Mouse (Mus musculus) stomach, embryonic 15.5 days (tissue): Measurements from ENCODE around the gene Abcc8. TPM values are rescaled to one million over a fixed set of nuclear protein-coding genes. Genes with fewer than 3 reads are reported as not detected.

Experiments used
- ATAC-seq: fragments of 200-750 bp; cut with Nextera tagmentation; 2 replicates; pipeline ENCODE4 v1.8.0; 2017; ENCODE audit warnings: low read depth, moderate number of reproducible peaks, moderate TSS enrichment; ENCODE audit not compliant: insufficient read depth, low FRiP score
- H3K27ac ChIP-seq: fragments of 300-500 bp; sonication (generic); 2 replicates; pipeline ENCODE4 v1.5.1; 2015; ENCODE audit warnings: mild to moderate bottlenecking, inconsistent platforms
- H3K27me3 ChIP-seq: fragments of 300-500 bp; sonication (generic); replicated peaks from 2 replicates; pipeline ENCODE4 v1.6.1; 2015; ENCODE audit warnings: inconsistent platforms
- H3K36me3 ChIP-seq: fragments of 300-500 bp; sonication (generic); 2 replicates; pipeline ENCODE4 v1.6.1; 2015; ENCODE audit warnings: inconsistent platforms
- H3K4me1 ChIP-seq: fragments of 300-500 bp; sonication (generic); 2 replicates; pipeline ENCODE4 v1.6.1; 2015; ENCODE audit warnings: inconsistent platforms
- H3K4me2 ChIP-seq: fragments of 300-500 bp; sonication (generic); 2 replicates; pipeline ENCODE4 v1.6.1; 2015; ENCODE audit warnings: mild to moderate bottlenecking, inconsistent platforms
- H3K4me3 ChIP-seq: fragments of 300-500 bp; sonication (generic); replicated peaks from 2 replicates; pipeline ENCODE4 v1.5.1; 2015; ENCODE audit warnings: inconsistent platforms
- H3K9ac ChIP-seq: fragments of 300-500 bp; sonication (generic); 2 replicates; pipeline ENCODE4 v1.6.1; 2015; ENCODE audit warnings: inconsistent platforms
- H3K9me3 ChIP-seq: fragments of 300-500 bp; sonication (generic); 2 replicates; pipeline ENCODE4 v1.6.1; 2016; ENCODE audit warnings: inconsistent platforms
- WGBS: fragments of 180-500 bp; shearing (Covaris S2); methylation state at CpG from one replicate; pipeline ENCODE4 v1.1.7; 2015; 5-methylcytosine and 5-hydroxymethylcytosine counted together
- polyA plus RNA-seq: library from polyadenylated mRNA; unstranded; fragments of >200 nt; fragmentation: Nextera tagmentation; extraction: Ambion mirVana; gene quantifications from 2 replicates; pipeline ENCODE4 v1.2.1, GENCODE M21; 2015

Gene Abcc8
- polyA plus RNA-seq: 11.1 and 17.8 TPM in 2 replicates

- Histone ChIP-seq H3K27me3 (peaks cover 28% of the 10 kb centered on the region), H3K9me3 (no peaks in the 10 kb centered on the region), H3K9ac (0 out of 2 replicates have a peak within 1 kb of the TSS, but pooled peaks have one; percentile 4), H3K4me2 (peak within 1 kb of the TSS; percentile 94), H3K36me3 (no peaks in the 10 kb centered on the region), H3K4me3 (peak within 1 kb of the TSS; percentile 48), H3K4me1 (peaks cover 4% of the 10 kb centered on the region; the same call in 1 of the 2 replicates), H3K27ac (no peak within 1 kb of the TSS)
- peak; percentile 63 for ATAC-seq
- 2% methylated on average over 62 of the region's 75 CpGs for WGBS
These were observed at the start of gene Abcc8 for GRCm38 (mm10) chr7:46179431-46180275. Gene Abcc8 (minus strand): TSS chr7:46180033.

- no peaks in the 10 kb centered on the region for H3K4me1 ChIP-seq
- H3K4me3 ChIP-seq: no peak overlapping the region
- ATAC-seq: no peak
- 54% methylated on average over 4 of the region's 4 CpGs for WGBS
- no peak overlapping the region for H3K27ac ChIP-seq
- H3K9ac ChIP-seq: no peak overlapping the region
- H3K36me3 ChIP-seq: no peaks in the 10 kb centered on the region
- H3K27me3 ChIP-seq: no peaks in the 10 kb centered on the region
- H3K9me3 ChIP-seq: no peaks in the 10 kb centered on the region
- H3K4me2 ChIP-seq: no peak overlapping the region
These were observed 47.1 kb upstream of the Abcc8 start for GRCm38 (mm10) chr7:46226936-46227335.

- no peak overlapping the region for H3K4me2 ChIP-seq
These were observed 46.4 kb upstream of the Abcc8 start for GRCm38 (mm10) chr7:46226253-46226652.

GRCm38 (mm10) chr7:46220591-46221129 lies 40.8 kb upstream of the Abcc8 start:
- H3K9ac ChIP-seq: no peak overlapping the region
- H3K36me3 ChIP-seq: no peaks in the 10 kb centered on the region
- no peak overlapping the region for H3K4me2 ChIP-seq
- no peaks in the 10 kb centered on the region for H3K9me3 ChIP-seq
- no peak overlapping the region; the same call in 1 of the 2 replicates for H3K27ac ChIP-seq
- WGBS: 44% methylated on average over 8 of the region's 8 CpGs
- H3K4me1 ChIP-seq: no peaks in the 10 kb centered on the region
- peak; percentile 30; the same call in 1 of the 2 replicates for ATAC-seq
- H3K4me3 ChIP-seq: no peak overlapping the region
- H3K27me3 ChIP-seq: no peaks in the 10 kb centered on the region

More at GRCm38 (mm10) chr7:46226253-46226652, 46.4 kb upstream of the Abcc8 start:
- 26% methylated on average over 7 of the region's 7 CpGs for WGBS
- Histone ChIP-seq H3K4me1 (no peaks in the 10 kb centered on the region), H3K4me3 (no peak overlapping the region), H3K27ac (no peak overlapping the region), H3K9me3 (no peaks in the 10 kb centered on the region), H3K27me3 (no peaks in the 10 kb centered on the region), H3K9ac (no peak overlapping the region), H3K36me3 (no peaks in the 10 kb centered on the region)
- no peak for ATAC-seq

GRCm38 (mm10) chr7:46218415-46218814 lies 38.6 kb upstream of the Abcc8 start:
- H3K9me3 ChIP-seq: no peaks in the 10 kb centered on the region
- WGBS: 8% methylated on average over 11 of the region's 11 CpGs
- no peaks in the 10 kb centered on the region for H3K4me1 ChIP-seq
- H3K27me3 ChIP-seq: no peaks in the 10 kb centered on the region
- no peak overlapping the region for H3K9ac ChIP-seq
- no peaks in the 10 kb centered on the region for H3K36me3 ChIP-seq
- H3K4me2 ChIP-seq: no peak overlapping the region
- no peak overlapping the region for H3K27ac ChIP-seq
- no peak overlapping the region for H3K4me3 ChIP-seq
- ATAC-seq: peak; percentile 64

- Histone ChIP-seq H3K27me3 (no peaks in the 10 kb centered on the region), H3K9ac (no peak overlapping the region), H3K4me1 (no peaks in the 10 kb centered on the region), H3K27ac (no peak overlapping the region), H3K9me3 (no peaks in the 10 kb centered on the region), H3K4me2 (no peak overlapping the region), H3K4me3 (no peak overlapping the region), H3K36me3 (no peaks in the 10 kb centered on the region)
- 55% methylated on average over 2 of the region's 2 CpGs for WGBS
- no peak for ATAC-seq
These were observed 36.6 kb upstream of the Abcc8 start for GRCm38 (mm10) chr7:46216481-46216880.

- Histone ChIP-seq H3K4me1 (no peaks in the 10 kb centered on the region), H3K27ac (no peak overlapping the region), H3K4me2 (no peak overlapping the region), H3K9me3 (no peaks in the 10 kb centered on the region), H3K36me3 (no peaks in the 10 kb centered on the region), H3K9ac (no peak overlapping the region), H3K4me3 (no peak overlapping the region), H3K27me3 (no peaks in the 10 kb centered on the region)
- 81% methylated on average over 6 of the region's 6 CpGs for WGBS
- ATAC-seq: no peak
These were observed 30.4 kb upstream of the Abcc8 start for GRCm38 (mm10) chr7:46210276-46210675.

- Histone ChIP-seq H3K36me3 (no peaks in the 10 kb centered on the region), H3K4me3 (no peak overlapping the region), H3K27ac (no peak overlapping the region), H3K27me3 (no peaks in the 10 kb centered on the region), H3K4me1 (no peaks in the 10 kb centered on the region), H3K9ac (no peak overlapping the region), H3K4me2 (no peak overlapping the region), H3K9me3 (no peaks in the 10 kb centered on the region)
- 85% methylated on average over 8 of the region's 8 CpGs for WGBS
- no peak for ATAC-seq
These were observed 28.3 kb upstream of the Abcc8 start for GRCm38 (mm10) chr7:46208131-46208530.

- Histone ChIP-seq H3K4me1 (no peaks in the 10 kb centered on the region), H3K9ac (no peak overlapping the region), H3K36me3 (no peaks in the 10 kb centered on the region), H3K4me2 (no peak overlapping the region), H3K4me3 (no peak overlapping the region), H3K27ac (no peak overlapping the region), H3K9me3 (no peaks in the 10 kb centered on the region), H3K27me3 (no peaks in the 10 kb centered on the region)
- no peak for ATAC-seq
- WGBS: 66% methylated on average over 6 of the region's 6 CpGs
These were observed 24.9 kb upstream of the Abcc8 start for GRCm38 (mm10) chr7:46204775-46205174.

GRCm38 (mm10) chr7:46204046-46204471 lies 24.2 kb upstream of the Abcc8 start:
- WGBS: 33% methylated on average over 11 of the region's 11 CpGs
- Histone ChIP-seq H3K27me3 (no peaks in the 10 kb centered on the region), H3K9me3 (no peaks in the 10 kb centered on the region), H3K4me3 (no peak overlapping the region), H3K27ac (no peak overlapping the region), H3K36me3 (no peaks in the 10 kb centered on the region), H3K4me1 (no peaks in the 10 kb centered on the region), H3K4me2 (no peak overlapping the region), H3K9ac (no peak overlapping the region)
- no peak for ATAC-seq

- 16% methylated on average over 14 of the region's 14 CpGs for WGBS
- ATAC-seq: no peak
- H3K4me1 ChIP-seq: no peaks in the 10 kb centered on the region
- H3K4me3 ChIP-seq: no peak overlapping the region
- H3K27me3 ChIP-seq: no peaks in the 10 kb centered on the region
- no peaks in the 10 kb centered on the region for H3K36me3 ChIP-seq
- no peak overlapping the region for H3K27ac ChIP-seq
- no peak overlapping the region for H3K9ac ChIP-seq
- H3K9me3 ChIP-seq: no peaks in the 10 kb centered on the region
- H3K4me2 ChIP-seq: 0 out of 2 replicates have a peak overlapping the region, but pooled peaks have one; percentile 1
These were observed 21.8 kb upstream of the Abcc8 start for GRCm38 (mm10) chr7:46201649-46202048.

- Histone ChIP-seq H3K4me3 (no peak overlapping the region), H3K27ac (no peak overlapping the region), H3K36me3 (no peaks in the 10 kb centered on the region), H3K9ac (no peak overlapping the region), H3K4me2 (no peak overlapping the region), H3K27me3 (no peaks in the 10 kb centered on the region), H3K4me1 (no peaks in the 10 kb centered on the region), H3K9me3 (no peaks in the 10 kb centered on the region)
- 71% methylated on average over 6 of the region's 6 CpGs for WGBS
- no peak for ATAC-seq
These were observed 20.2 kb upstream of the Abcc8 start for GRCm38 (mm10) chr7:46200021-46200420.
